Mouse (Mus musculus) cerebellum, adult 2 months (tissue): ENCODE measurements around the gene Dlgap5.

Source experiments
- CTCF ChIP-seq: fragments of 200-500 bp; IDR thresholded peaks from 2 replicates; pipeline ENCODE4 v1.5.1; 2011; ENCODE audit warnings: low read depth, mild to moderate bottlenecking, control low read depth, low read length, moderate library complexity, borderline replicate concordance; ENCODE audit not compliant: insufficient read depth
- POLR2A ChIP-seq: fragments of 200-500 bp; IDR thresholded peaks from 2 replicates; pipeline ENCODE4 v1.6.1; 2011; ENCODE audit warnings: low read length, control low read depth, borderline replicate concordance; ENCODE audit not compliant: insufficient read depth

DNA sequence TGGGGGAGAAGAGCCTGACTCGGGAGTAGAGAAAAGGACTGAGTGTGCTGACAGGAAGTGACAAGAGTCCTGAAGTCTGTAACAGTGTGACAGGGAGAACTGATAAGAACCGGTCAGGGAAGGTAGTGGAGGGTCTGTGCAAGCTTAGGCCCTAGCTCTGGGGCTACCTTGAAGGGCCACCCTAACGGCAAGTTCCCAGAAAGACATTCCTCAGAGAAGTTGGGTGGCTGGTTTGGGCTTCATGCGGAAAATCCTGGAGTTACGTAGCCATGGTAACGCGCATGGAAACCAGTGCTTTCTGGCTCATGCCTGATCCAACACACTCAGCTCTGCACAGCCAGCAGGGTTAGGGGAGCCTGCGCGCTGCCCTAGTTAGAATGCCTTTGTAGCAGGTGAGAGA, 50.7 kb downstream of the Dlgap5 start, which contains the start of gene Lgals3:
- TF ChIP-seq CTCF (no peak), POLR2A (no peak)
